Mouse (Mus musculus): ENCODE results near the gene Tiam2. TPM values are rescaled to one million over a fixed set of nuclear protein-coding genes. Genes with fewer than 3 reads are reported as not detected.
A peak's percentile ranks its signal among the peaks of the same experiment; 100 is the strongest.

The Tiam2 gene
- total and polyA plus RNA-seq, 3 experiments: 5.9 to 9.5 (median 9.4) TPM

- no peak overlapping the region for H3K27ac ChIP-seq (ENCODE audit: insufficient read depth, low read depth)
- DNase-seq (ENCODE audit: extremely low read depth): peak; percentile 69
- peaks cover 0 to 9% of the 10 kb centered on the region in 2 experiments; a peak in 3 of 4 replicates for H3K4me1 ChIP-seq (ENCODE audit: control insufficient read depth in 1 of 2, insufficient read depth in 2 of 2)
- peaks cover 24 to 75% of the 10 kb centered on the region in 2 experiments for H3K36me3 ChIP-seq (replicated peaks in 1 of 2; ENCODE audit: control insufficient read depth in 1 of 2, insufficient read depth in 1 of 2, low read length in 1 of 2)
- TF ChIP-seq USF1 (IDR thresholded peaks at IDR 0.05; ENCODE audit: low read depth, low read length): no peak
- TF ChIP-seq CTCF (conservative IDR thresholded peaks at IDR 0.05 in 1 of 2, IDR thresholded peaks at IDR 0.05 in 1 of 2; ENCODE audit: low read depth in 2 of 2, low read length in 2 of 2): peak; percentile 87
- peak; percentile 48 for TF ChIP-seq RAD21 (IDR thresholded peaks at IDR 0.05; ENCODE audit: low read depth, low read length)
- TF ChIP-seq SMC3 (IDR thresholded peaks at IDR 0.05; ENCODE audit: low read depth, low read length): peak; percentile 48
- no peak for TF ChIP-seq NELFE (IDR thresholded peaks at IDR 0.05; ENCODE audit: low read depth, low read length)
- no peak for TF ChIP-seq PAX5 (IDR thresholded peaks at IDR 0.05; ENCODE audit: low read length)
- no peaks in the 10 kb centered on the region for H3K79me2 ChIP-seq (replicated peaks; ENCODE audit: control insufficient read depth, extremely low read depth, insufficient read depth, poor library complexity, severe bottlenecking)
- dilution Hi-C loops (cut with MboI; ENCODE audit: extremely low pct_ligation_motif_present, extremely low pct_unique_long_range_greater_than_20kb, low sequenced_read_pairs): no loop called here
- H3K9ac ChIP-seq (ENCODE audit: insufficient read depth, low read depth): no peak overlapping the region
- H3K4me2 ChIP-seq (ENCODE audit: insufficient read depth, low read depth, poor library complexity, severe bottlenecking): no peak overlapping the region
- no peaks in the 10 kb centered on the region for H3K27me3 ChIP-seq (replicated peaks)
- H3K4me3 ChIP-seq (replicated peaks in 1 of 3; ENCODE audit: low read depth in 2 of 3, low read length in 2 of 3, poor library complexity in 1 of 3): no peak overlapping the region
- no peaks in the 10 kb centered on the region for H3K9me3 ChIP-seq (replicated peaks; ENCODE audit: low read length)
- in situ Hi-C loops (cut with MboI; ENCODE audit: low pct_ligation_motif_present, low pct_unique_long_range_greater_than_20kb, low sequenced_read_pairs): no loop called here
These were observed 122.4 kb downstream of the Tiam2 start for GRCm38 (mm10) chr17:3448725-3449124.

- no peaks in the 10 kb centered on the region for H3K27me3 ChIP-seq (replicated peaks)
- TF ChIP-seq JUND (conservative IDR thresholded peaks at IDR 0.05; ENCODE audit: low read depth, low read length) (no peak), RAD21 (IDR thresholded peaks at IDR 0.05; ENCODE audit: low read depth, low read length) (peak; percentile 44), MYC (IDR thresholded peaks at IDR 0.05; ENCODE audit: low read depth, low read length) (peak; percentile 32; the same call in 1 of the 2 replicates), CTCF (conservative IDR thresholded peaks at IDR 0.05 in 1 of 2, IDR thresholded peaks at IDR 0.05 in 1 of 2; ENCODE audit: low read depth in 2 of 2, low read length in 2 of 2) (peak; percentile 99), NELFE (IDR thresholded peaks at IDR 0.05; ENCODE audit: low read depth, low read length) (peak; percentile 63; the same call in 1 of the 2 replicates), ZMIZ1 (IDR thresholded peaks at IDR 0.05; ENCODE audit: low read depth, low read length) (no peak), SMC3 (IDR thresholded peaks at IDR 0.05; ENCODE audit: low read depth, low read length) (peak; percentile 72)
- no peak overlapping the region for H3K27ac ChIP-seq (ENCODE audit: insufficient read depth, low read depth)
- H3K4me2 ChIP-seq (ENCODE audit: insufficient read depth, low read depth, poor library complexity, severe bottlenecking): no peak overlapping the region
- no peaks in the 10 kb centered on the region for H3K9me3 ChIP-seq (replicated peaks; ENCODE audit: low read length)
- no peak overlapping the region for H3K9ac ChIP-seq (ENCODE audit: insufficient read depth, low read depth)
- no peaks in the 10 kb centered on the region for H3K79me2 ChIP-seq (replicated peaks; ENCODE audit: control insufficient read depth, extremely low read depth, insufficient read depth, poor library complexity, severe bottlenecking)
- no peak overlapping the region for H3K4me3 ChIP-seq (replicated peaks in 1 of 3; ENCODE audit: low read depth in 2 of 3, low read length in 2 of 3, poor library complexity in 1 of 3)
- dilution Hi-C loops (cut with MboI; ENCODE audit: extremely low pct_ligation_motif_present, extremely low pct_unique_long_range_greater_than_20kb, low sequenced_read_pairs) (no loop called here), in situ Hi-C loops (cut with MboI; ENCODE audit: low pct_ligation_motif_present, low pct_unique_long_range_greater_than_20kb, low sequenced_read_pairs) (no loop called here)
- H3K36me3 ChIP-seq (replicated peaks in 1 of 2; ENCODE audit: control insufficient read depth in 1 of 2, insufficient read depth in 1 of 2, low read length in 1 of 2): peaks cover 24 to 84% of the 10 kb centered on the region in 2 experiments
- DNase-seq (ENCODE audit: extremely low read depth): peak; percentile 88
- peaks cover 0 to 5% of the 10 kb centered on the region in 2 experiments; a peak in 3 of 4 replicates for H3K4me1 ChIP-seq (ENCODE audit: control insufficient read depth in 1 of 2, insufficient read depth in 2 of 2)
These were observed 124.7 kb downstream of the Tiam2 start for GRCm38 (mm10) chr17:3451077-3451476.

GRCm38 (mm10) chr17:3452571-3453311, 126.4 kb downstream of the Tiam2 start:
- Histone ChIP-seq H3K9ac (ENCODE audit: insufficient read depth, low read depth) (no peak overlapping the region), H3K4me1 (ENCODE audit: control insufficient read depth in 1 of 2, insufficient read depth in 2 of 2) (no peaks in the 10 kb centered on the region), H3K79me2 (replicated peaks; ENCODE audit: control insufficient read depth, extremely low read depth, insufficient read depth, poor library complexity, severe bottlenecking) (no peaks in the 10 kb centered on the region), H3K4me2 (ENCODE audit: insufficient read depth, low read depth, poor library complexity, severe bottlenecking) (no peak overlapping the region), H3K27ac (ENCODE audit: insufficient read depth, low read depth) (no peak overlapping the region), H3K36me3 (replicated peaks in 1 of 2; ENCODE audit: control insufficient read depth in 1 of 2, insufficient read depth in 1 of 2, low read length in 1 of 2) (peaks cover 24 to 86% of the 10 kb centered on the region in 2 experiments), H3K4me3 (replicated peaks in 1 of 3; ENCODE audit: low read depth in 2 of 3, low read length in 2 of 3, poor library complexity in 1 of 3) (no peak overlapping the region), H3K9me3 (replicated peaks; ENCODE audit: low read length) (no peaks in the 10 kb centered on the region), H3K27me3 (replicated peaks) (no peaks in the 10 kb centered on the region)
- TF ChIP-seq HCFC1 (IDR thresholded peaks at IDR 0.05; ENCODE audit: low read depth, low read length) (no peak), NRF1 (IDR thresholded peaks at IDR 0.05; ENCODE audit: low read depth, low read length) (no peak), NELFE (IDR thresholded peaks at IDR 0.05; ENCODE audit: low read depth, low read length) (no peak), MAZ (IDR thresholded peaks at IDR 0.05; ENCODE audit: low read depth, low read length) (no peak), TBP (conservative IDR thresholded peaks at IDR 0.05; ENCODE audit: low read depth, low read length) (no peak), SIN3A (IDR thresholded peaks at IDR 0.05; ENCODE audit: low read length) (no peak), MEF2A (IDR thresholded peaks at IDR 0.05; ENCODE audit: borderline replicate concordance, low read depth, low read length) (no peak), MXI1 (IDR thresholded peaks at IDR 0.05; ENCODE audit: low read depth, low read length) (no peak), MYC (IDR thresholded peaks at IDR 0.05; ENCODE audit: low read depth, low read length) (no peak), RAD21 (IDR thresholded peaks at IDR 0.05; ENCODE audit: low read depth, low read length) (no peak), JUN (IDR thresholded peaks at IDR 0.05; ENCODE audit: insufficient read depth, low read depth, low read length) (no peak), ETS1 (conservative IDR thresholded peaks at IDR 0.05; ENCODE audit: low read depth, low read length) (no peak), USF1 (IDR thresholded peaks at IDR 0.05; ENCODE audit: low read depth, low read length) (no peak), JUND (conservative IDR thresholded peaks at IDR 0.05; ENCODE audit: low read depth, low read length) (no peak), PAX5 (IDR thresholded peaks at IDR 0.05; ENCODE audit: low read length) (no peak), BHLHE40 (IDR thresholded peaks at IDR 0.05; ENCODE audit: low read depth, low read length) (no peak), ZMIZ1 (IDR thresholded peaks at IDR 0.05; ENCODE audit: low read depth, low read length) (no peak), MAX (IDR thresholded peaks at IDR 0.05; ENCODE audit: low read length) (no peak)
- dilution Hi-C loops (cut with MboI; ENCODE audit: extremely low pct_ligation_motif_present, extremely low pct_unique_long_range_greater_than_20kb, low sequenced_read_pairs): no loop called here
- no peak for DNase-seq (ENCODE audit: extremely low read depth)
- in situ Hi-C loops (cut with MboI; ENCODE audit: low pct_ligation_motif_present, low pct_unique_long_range_greater_than_20kb, low sequenced_read_pairs): no loop called here
